Mouse (Mus musculus) right cerebral cortex, postnatal 4 days (tissue): ENCODE measurements around the gene Lrrfip2.

Experiments used
- DNase-seq: peaks from one replicate; pipeline ENCODE4 v3.0.0-alpha.2; 2022

Lrrfip2 gene

DNA sequence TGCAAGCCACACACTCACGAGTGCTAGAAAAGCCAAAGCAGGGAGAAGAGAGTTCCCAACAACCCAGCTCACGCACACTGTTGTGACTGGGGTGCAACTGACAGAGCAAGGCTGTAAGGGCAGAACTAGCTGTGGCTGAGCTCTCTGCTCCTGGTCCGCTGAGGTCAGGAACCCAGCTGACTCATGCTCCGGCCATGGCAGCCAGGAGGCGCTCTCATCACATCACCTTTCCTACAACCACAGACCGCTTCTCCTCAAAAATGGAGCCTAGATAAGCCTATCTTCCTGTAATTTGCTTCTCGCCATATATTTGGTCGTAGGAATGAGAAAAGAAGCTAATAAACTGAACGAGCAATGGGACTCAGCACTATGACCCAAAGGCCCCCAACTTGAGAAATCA is 117.3 kb downstream of the Lrrfip2 start:
- no peak for DNase-seq

DNA sequence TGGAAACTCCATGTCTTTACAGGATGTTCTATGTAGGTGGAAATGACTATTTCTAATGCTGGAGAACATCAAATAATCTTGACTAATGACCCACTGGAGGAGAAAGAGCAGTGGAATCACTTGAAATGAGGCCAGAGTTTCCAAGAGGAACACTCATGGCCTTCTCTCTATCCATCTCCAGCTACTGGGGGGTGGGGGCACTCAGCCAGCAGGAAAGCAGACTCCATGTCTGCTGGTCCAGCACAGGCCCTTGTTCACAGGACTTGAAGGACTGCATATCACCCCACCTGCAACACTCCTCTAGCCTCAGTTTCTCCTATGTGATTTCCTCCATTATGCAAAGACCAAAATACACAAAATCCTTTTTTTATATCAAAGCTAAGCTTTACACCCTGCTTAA is 120.3 kb downstream of the Lrrfip2 start:
- DNase-seq: no peak

DNA sequence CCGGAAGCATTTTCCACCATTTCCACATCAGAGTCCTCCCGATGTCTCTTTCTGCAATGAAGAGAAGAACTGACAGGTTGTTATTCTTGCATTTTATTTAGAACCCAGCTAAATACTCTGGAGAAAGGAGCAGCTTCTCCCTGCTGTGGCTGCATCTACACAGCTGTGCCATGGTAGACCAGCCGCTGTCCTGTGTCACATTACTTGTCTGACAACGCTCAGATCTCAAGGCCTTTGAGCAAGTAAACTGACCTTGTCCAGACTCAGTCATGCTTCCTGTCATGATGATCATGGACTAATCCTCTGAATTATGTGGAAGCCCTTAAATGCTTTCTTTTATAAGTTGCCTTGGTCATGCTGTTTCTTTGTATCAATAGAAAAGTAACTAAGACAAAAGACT is 122.4 kb downstream of the Lrrfip2 start:
- DNase-seq: no peak

DNA sequence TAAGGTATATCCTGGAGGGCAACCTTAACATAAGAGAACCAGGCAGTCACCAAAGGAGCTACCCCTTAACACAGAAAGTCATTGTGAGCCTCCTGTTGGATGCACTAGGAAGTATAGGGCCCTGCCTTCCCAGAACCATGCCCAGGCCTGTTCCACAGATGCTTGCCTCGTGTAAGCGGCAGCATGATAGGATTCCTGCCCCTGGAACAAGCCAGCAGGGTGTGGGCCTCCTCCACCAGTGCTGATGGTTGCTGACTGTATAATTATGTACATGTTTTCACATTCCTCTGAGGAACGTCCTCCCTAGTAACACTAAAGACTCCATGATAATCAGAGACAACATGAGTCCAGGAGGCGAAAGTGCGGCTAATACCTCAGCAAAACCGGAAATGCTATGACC is 126.0 kb downstream of the Lrrfip2 start:
- no peak for DNase-seq

DNA sequence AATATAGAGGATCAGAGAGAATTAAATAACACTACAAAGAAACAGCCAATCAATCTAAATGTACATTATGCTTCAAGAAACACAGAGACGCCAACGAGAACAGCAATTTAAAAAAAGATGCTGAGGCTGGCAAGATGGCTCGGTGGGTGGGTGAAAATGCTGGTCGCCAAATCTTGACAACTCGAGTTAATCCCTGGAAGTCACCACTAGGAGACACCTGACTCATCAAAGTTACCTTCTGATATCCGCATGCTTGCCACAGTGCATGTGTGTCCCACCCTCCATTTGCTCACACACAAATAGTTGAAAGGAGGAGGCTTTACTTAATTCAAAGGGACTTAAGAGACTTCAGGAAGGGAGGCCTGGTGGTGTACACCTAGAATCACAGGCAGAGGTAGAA is 128.2 kb downstream of the Lrrfip2 start:
- no peak for DNase-seq

DNA sequence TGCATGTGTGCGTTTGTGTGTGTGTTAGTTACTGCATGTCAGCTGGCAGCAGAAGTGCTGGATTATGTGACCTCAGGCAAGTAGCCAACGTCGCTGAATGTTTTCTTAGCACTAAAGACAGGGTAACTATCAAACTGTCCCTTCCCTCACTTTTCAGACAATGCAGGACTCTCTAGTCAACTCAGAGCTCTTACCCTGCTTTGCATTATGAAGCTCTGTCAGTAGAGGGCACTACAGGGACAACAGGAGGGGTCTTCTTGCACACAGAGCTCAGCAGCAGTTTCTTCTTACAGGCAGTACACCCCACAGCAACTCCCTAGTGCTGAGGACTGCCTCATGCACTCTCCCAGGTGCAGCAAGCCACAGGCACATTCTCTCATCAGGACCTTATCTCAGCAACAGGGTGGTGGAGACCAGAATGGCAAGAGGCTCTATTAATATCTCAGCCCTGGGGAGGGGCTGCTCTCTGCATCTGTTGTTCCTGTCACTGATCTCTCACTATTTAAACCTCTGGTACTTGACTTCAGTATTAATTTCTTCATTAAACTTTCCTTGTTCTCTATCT is 130.4 kb downstream of the Lrrfip2 start:
- no peak for DNase-seq

DNA sequence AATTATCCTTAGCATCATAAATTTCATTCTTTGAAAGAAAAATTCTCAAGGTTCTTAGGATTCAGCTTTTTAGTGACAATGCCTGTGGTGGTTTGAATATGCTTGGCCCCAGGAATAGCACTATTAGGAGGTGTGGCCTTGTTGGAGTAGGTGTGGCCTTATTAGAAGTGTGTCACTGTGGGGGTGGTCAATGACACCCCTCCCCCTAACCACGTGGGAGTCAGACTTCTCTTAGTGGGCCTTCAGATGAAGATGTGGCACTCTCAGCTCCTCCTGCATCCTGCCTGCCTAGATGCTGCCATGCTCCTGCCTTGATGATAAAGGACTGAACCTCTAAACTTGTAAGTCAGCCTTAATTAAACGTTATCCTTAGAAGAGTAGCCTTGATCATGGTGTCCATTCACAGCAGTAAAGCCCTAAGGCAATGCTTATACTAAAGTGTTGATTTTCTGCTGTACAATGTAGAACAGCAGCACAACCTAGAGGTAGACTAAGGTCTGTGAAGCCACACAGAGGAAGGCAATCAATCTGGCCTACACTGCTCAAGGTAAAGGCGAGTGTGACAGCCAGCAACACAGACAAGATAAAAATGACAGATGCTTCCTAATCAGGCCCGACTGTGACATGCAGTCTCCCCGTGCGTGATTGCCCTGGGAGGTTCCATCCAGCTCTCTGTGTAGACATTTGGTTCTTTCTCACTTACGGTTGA is 134.9 kb downstream of the Lrrfip2 start:
- no peak for DNase-seq

DNA sequence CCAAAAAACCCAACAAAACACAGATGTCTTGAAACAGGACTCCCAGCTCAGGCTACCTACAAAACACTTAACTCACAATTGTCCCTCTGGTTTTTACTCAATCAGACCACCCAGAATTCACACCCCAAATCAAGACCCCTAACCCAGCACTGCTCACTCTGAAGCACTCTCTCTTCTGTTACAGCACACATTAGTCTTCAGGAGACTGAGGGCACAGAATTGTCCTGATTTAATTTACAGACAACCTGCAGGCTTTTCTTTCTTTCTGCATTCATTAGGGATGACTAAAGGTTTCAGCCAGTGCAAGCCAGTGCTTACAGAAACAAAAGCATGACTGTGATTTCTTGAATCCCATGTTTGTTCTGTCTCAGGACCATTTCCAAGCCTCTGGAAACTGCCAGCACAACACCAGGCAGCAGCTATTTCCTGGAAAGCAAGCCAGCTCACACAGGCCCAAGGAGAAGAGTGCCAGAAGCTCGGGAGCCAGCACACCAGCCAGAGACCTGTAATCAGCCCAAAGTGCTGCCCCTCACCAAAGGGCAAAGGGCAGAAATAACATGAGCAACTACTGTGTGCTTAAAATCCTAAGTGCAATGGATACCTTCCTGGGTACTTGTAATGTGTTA is 143.1 kb downstream of the Lrrfip2 start:
- peak; percentile 10 for DNase-seq

DNA sequence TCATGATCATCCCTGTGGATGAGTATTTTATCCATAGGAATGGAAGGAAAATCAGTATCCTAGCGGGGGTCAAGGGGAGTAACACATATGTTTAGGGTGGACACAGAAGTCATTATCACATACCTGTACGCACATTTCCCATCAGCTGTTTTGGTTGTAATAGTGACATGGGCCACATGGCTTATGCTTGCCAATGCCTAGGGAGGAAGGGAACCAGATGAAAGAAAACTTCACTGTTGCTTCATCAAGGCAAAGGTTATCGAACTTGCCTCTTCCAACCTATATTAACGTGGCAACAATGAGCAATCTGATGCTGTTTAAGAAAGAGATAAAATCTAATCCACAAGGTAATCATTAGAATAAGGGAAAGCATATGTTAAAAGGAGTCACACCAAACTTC is 144.0 kb downstream of the Lrrfip2 start:
- DNase-seq: no peak

DNA sequence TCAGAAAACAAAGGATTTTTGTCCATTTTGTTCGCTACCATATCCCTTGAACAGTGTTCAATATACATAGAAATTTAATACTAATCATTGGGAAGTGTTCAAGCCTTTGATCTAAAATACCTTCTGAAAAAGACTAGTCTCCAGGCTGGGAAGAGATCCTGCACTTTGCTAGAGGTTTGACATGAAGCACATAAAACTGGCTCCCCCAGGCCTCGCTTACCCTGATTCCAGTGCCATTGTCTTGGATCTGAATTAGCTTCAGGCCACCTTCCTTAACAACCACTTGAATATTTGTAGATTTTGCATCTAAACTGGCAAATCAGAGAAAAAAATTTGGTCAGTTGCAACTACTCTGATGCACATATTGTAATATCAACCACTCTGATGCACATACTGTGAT is 150.6 kb downstream of the Lrrfip2 start:
- no peak for DNase-seq

DNA sequence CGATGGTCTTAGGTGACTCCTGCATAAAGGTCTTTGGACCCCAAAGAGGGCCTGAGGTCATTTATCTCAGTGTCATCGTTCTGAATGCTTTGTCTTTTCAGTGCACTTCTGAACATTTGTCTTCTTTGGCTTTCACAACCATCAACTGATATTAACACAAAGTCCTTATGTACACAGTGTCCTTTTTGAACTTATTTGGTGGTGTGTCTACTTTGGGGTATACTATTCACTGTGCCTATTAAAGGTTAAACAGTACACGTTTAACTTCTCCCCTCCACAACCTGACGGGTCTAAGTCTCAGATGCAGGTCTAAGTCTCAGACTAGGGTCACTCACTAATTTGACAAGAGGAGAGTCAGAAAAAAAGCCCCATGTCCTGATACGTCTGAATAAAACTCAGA is 153.2 kb downstream of the Lrrfip2 start:
- no peak for DNase-seq

DNA sequence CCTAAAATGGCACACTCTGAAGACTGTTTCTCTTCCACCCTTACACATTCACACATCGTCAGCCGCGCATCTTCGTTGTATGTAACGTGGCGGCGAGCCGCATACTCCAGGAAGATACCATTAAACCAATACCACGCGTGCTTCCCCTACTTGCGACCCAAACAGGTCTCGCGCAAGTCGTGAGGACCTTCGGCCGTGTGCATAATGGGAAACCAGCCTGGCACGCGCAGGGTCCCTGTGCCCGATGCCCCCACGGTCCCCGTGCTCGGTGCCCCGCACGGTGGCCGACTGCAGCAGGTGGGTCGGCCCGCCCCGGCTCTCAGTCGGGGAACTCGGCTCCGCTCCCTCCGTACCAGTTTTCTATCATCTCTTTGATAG is 153.7 kb downstream of the Lrrfip2 start:
- DNase-seq: no peak

DNA sequence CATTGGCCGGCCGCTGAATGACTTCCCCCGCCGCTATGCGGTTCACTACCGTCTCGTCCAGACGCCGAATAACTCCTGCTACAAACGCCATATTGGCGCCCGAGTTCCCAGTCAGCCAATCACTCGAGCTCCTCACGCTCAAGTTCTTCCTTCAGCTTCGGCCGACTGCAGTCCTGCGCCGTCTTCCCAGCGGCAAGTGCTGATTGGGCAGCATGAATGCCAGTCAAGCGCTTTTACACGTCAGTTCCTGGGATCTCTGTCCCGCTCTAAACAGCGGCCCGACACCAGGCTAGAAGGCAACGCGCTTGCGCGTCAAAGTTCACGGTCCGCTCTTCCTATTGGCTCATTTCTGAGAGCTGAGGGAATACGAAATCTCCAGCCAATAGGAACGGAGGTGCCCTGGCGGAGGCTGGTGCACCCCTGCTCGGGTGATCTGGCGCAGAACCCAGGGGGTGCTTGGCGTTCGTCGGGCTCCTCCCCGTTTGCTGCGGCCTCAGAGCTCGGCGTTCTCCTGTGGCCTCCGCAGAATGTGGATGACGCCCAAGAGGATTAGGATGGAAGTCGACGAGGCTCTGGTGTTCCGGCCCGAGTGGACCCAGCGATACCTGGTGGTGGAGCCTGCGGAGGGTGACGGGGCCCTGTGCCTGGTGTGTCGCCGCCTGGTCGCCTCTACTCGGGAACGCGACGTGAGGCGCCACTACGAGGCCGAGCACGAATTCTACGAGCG is 154.2 kb downstream of the Lrrfip2 start, which contains the start of the genes Mlh1 and Epm2aip1:
Gene Mlh1, minus strand, starts transcription at position 358 of the 727 bp plus-strand sequence.
Gene Epm2aip1, plus strand, starts transcription at position 496 of the 727 bp plus-strand sequence.
- DNase-seq: peak; percentile 100

DNA sequence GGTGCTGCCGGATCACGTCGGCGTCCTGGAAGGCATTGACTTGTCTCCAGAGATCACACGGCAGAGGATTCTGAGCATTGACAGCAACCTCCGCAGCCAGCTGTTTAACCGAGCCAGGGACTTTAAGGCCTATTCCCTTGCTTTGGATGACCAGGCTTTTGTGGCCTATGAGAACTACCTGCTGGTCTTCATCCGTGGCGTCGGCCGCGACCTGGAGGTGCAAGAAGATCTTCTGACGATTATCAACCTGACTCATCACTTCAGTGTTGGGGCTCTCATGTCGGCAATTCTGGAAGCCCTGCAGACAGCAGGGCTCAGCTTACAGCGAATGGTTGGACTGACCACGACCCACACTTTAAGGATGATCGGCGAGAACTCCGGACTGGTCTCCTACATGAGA is 155.0 kb downstream of the Lrrfip2 start:
- DNase-seq: no peak

DNA sequence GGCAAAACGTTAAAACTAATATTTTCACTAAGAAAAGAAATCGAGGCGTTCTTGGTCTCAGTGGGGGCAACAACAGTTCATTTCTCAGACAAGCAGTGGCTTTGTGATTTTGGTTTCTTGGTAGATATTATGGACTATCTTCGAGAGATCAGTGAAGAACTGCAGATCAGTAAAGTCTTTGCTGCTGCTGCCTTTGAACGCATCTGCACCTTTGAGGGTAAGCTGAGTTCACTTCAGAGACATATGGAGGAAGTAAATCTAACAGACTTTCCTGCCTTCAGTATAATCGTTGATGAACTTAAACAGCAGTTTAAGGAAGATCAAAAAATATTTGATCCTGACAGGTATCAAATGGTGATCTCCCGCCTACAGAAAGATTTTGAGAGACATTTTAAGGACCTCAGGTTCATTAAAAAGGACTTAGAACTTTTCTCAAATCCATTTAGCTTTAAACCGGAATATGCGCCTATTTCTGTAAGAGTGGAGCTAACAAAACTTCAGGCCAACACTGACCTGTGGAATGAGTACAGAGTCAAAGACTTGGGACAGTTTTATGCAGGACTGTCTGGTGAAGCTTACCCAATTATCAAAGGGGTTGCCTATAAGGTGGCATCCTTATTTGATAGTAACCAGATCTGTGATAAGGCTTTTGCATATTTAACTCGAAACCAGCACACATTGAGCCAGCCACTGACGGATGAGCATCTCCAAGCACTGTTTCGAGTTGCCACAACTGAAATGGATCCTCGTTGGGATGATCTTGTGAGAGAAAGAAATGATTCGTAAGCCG is 155.8 kb downstream of the Lrrfip2 start:
- DNase-seq: no peak

DNA sequence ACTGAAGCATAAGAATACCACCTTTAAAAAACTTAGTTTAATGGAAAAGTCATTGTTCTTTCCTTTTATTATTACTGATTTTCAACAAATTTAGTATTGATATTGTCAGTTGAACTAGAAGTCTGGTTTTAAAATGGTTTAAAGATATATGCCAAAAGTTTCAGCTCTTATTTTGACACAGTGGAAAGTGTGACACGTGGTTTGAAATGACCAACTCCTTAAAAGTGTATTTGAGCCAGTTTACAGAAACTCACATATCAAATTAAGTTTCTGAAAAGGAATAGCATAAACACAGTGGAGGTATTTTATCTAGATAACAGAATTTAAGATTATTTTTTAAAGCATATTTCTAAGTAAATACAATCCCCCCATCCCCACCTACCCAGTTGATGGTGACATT is 156.6 kb downstream of the Lrrfip2 start:
- DNase-seq: no peak

DNA sequence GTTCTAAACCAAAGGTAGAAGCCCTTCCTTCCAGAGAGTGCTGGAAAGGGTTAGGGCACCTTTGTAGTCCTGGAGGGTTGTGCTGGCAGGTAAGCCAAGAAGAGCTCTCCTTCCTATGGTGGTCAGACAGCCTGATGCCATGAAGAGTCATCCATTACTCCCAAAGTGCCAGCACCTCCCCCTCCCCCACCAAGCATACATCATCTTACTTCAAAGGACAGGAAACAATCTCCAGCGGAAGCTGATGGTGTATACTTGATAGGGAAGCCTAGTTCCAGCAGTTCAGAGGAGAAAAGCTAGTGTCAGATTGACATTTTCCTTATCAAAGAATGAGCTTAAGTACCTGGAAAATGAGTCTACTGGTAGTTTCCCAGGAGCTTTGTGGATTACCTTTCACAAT is 157.8 kb downstream of the Lrrfip2 start:
- no peak for DNase-seq
